Mouse (Mus musculus) embryo, embryonic 11.5 days (tissue): ENCODE measurements around the gene Pax4.

ENCODE experiments used
- DNase-seq: peaks from one replicate; pipeline ENCODE4 v3.0.0-alpha.2; 2012; ENCODE audit warnings: low read depth, low spot score

Gene Pax4

GRCm38 (mm10) chr6:28396853-28397457, 52.2 kb downstream of the Pax4 start:
- DNase-seq = no peak

- DNase-seq = no peak
Observed at GRCm38 (mm10) chr6:28396051-28396852, 52.9 kb downstream of the Pax4 start.
